Mouse (Mus musculus) neural tube, embryonic 14.5 days (tissue): ENCODE measurements around the gene Adgrg7. TPM values are rescaled to one million over a fixed set of nuclear protein-coding genes. Genes with fewer than 3 reads are reported as not detected.
A peak's percentile ranks its signal among the peaks of the same experiment; 100 is the strongest.

Experiments
- ATAC-seq: fragments of 200-750 bp; cut with Nextera tagmentation; 2 replicates; pipeline ENCODE4 v1.8.0; 2017; ENCODE audit warnings: low read depth, mild to moderate bottlenecking, moderate TSS enrichment, moderate library complexity
- H3K27ac ChIP-seq: fragments of 300-500 bp; sonication (generic); 2 replicates; pipeline ENCODE4 v1.5.1; 2014; ENCODE audit warnings: low read depth, mild to moderate bottlenecking, control low read depth, low read length, moderate library complexity, mixed read lengths
- H3K27me3 ChIP-seq: fragments of 300-500 bp; sonication (generic); 2 replicates; pipeline ENCODE4 v1.6.1; 2014; ENCODE audit warnings: low read length; ENCODE audit not compliant: control insufficient read depth, insufficient read depth
- H3K36me3 ChIP-seq: fragments of 300-500 bp; sonication (generic); 2 replicates; pipeline ENCODE4 v1.6.1; 2014; ENCODE audit warnings: low read length, mixed read lengths; ENCODE audit not compliant: control insufficient read depth, insufficient read depth
- H3K4me1 ChIP-seq: fragments of 300-500 bp; sonication (generic); 2 replicates; pipeline ENCODE4 v1.6.1; 2014; ENCODE audit warnings: low read length; ENCODE audit not compliant: control insufficient read depth, insufficient read depth
- H3K4me2 ChIP-seq: fragments of 300-500 bp; sonication (generic); 2 replicates; pipeline ENCODE4 v1.6.1; 2014; ENCODE audit warnings: mild to moderate bottlenecking, low read depth, low read length, control low read depth
- H3K4me3 ChIP-seq: fragments of 300-500 bp; sonication (generic); 2 replicates; pipeline ENCODE4 v1.5.1; 2014; ENCODE audit warnings: low read depth, low read length, control low read depth, mixed read lengths
- H3K9ac ChIP-seq: fragments of 300-500 bp; sonication (generic); replicated peaks from 2 replicates; pipeline ENCODE4 v1.6.1; 2014; ENCODE audit warnings: low read depth, mild to moderate bottlenecking, control low read depth, low read length, mixed read lengths
- H3K9me3 ChIP-seq: fragments of 300-500 bp; sonication (generic); 2 replicates; pipeline ENCODE4 v1.6.1; 2016; ENCODE audit warnings: low read length; ENCODE audit not compliant: control insufficient read depth
- WGBS: fragments of 180-500 bp; shearing (Covaris S2); extraction: QIAGEN DNeasy Blood & Tissue Kit; methylation state at CpG from one replicate; pipeline ENCODE4 v1.1.7; 2014; 5-methylcytosine and 5-hydroxymethylcytosine counted together
- polyA plus RNA-seq: library from polyadenylated mRNA; unstranded; fragments of >200 nt; fragmentation: Nextera tagmentation; extraction: Ambion mirVana; gene quantifications from 2 replicates; pipeline ENCODE4 v1.2.1, GENCODE M21; 2014

The Adgrg7 gene
- polyA plus RNA-seq, 1 experiment from 2014 or later, result not detected

DNA sequence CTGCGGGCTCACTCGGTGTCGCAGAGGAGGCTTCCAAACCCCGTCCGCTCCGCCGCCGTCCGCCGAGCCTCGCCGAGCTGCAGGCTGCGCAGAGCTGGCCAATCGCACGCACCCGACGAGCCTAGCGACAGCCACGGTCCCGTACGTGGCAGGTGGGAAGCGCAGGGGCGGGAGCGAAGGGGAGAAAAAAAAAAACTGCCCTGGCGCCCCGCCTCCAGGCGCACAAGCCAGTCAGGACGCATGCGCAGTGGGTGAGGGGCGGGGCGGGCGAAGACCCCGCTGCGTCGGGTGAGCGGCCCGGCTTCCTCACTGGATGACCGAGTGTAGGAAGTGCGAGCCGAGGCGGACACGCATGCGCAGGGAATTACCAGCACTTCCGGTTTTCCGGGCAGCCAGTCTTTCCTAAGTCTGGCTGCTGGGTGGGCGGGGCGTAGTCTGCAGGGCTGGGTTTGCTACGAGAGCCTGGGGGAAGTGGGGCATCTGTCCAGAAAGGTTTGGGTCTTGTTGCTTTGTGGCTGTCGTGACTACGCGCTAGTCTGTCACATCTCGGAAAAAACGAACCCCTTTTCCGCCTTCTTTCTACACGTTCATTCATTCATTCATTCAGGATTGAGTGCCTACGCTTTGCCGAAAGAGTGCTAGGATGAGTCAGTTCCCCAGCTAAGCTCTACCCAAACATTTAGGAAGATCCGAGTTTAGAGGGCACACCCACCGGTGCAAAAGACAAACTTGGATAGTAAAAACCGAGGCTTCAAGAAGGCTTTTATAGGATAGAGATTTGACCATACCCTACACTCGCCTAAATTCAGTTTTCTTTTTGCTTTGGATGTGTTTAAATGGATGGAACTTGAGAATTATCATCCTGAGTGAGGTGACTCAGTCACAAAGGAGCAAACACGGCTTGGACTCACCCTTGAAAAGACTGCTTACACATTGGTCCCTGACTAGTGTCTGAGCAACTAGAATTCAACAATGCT, 78.1 kb downstream of the Adgrg7 start, which contains the start of gene Tfg:
TSS of gene Tfg (minus strand) at position 227 of the 977 bp plus-strand sequence.
- under 1% methylated on average over 62 of the region's 62 CpGs for WGBS
- Histone ChIP-seq H3K27ac (peak within 1 kb of the TSS; percentile 95), H3K4me1 (peaks cover 11% of the 10 kb centered on the region), H3K4me2 (peak within 1 kb of the TSS; percentile 76), H3K9ac (peak within 1 kb of the TSS; percentile 82), H3K4me3 (peak within 1 kb of the TSS; percentile 71), H3K27me3 (no peaks in the 10 kb centered on the region), H3K36me3 (no peaks in the 10 kb centered on the region), H3K9me3 (no peaks in the 10 kb centered on the region)
- peak; percentile 99 for ATAC-seq

DNA sequence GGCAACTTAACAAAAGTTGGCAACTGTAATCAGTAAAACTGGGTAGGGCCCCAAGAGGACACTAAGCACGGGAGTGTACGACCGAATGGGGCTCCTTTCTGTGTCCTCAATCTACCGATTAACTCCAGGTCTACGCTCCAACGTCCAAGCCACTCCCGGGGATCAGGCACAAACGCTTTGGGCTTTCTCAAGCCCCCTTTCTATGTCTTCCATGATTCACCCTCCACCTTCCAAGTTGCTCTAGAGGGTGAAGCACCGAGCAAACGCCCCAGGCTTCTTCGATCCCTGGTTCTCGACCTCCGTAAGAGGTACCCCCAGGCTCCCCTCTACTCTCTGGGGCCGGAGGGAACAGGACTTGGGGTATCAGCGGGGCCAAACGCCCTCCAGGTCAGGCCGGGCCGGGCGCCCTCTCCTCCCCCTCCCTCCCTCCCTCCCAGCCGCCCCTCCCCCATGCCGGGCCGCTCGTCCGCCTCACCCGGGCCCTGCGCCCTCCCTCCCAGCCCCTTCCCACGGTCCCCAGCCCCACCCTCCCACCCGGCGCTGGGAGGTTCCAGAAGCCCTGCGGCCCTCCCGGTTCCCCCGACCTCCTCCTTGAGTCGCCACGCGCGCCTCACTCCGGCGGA, 79.0 kb downstream of the Adgrg7 start:
- under 1% methylated on average over 22 of the region's 38 CpGs for WGBS
- Histone ChIP-seq H3K27ac (peak overlapping the region; percentile 95), H3K4me2 (peak overlapping the region; percentile 76), H3K36me3 (peaks cover 4% of the 10 kb centered on the region; the same call in 1 of the 2 replicates), H3K4me3 (peak overlapping the region; percentile 71), H3K4me1 (peaks cover 11% of the 10 kb centered on the region), H3K9ac (peak overlapping the region; percentile 82), H3K9me3 (no peaks in the 10 kb centered on the region), H3K27me3 (no peaks in the 10 kb centered on the region)
- peak; percentile 78 for ATAC-seq

DNA sequence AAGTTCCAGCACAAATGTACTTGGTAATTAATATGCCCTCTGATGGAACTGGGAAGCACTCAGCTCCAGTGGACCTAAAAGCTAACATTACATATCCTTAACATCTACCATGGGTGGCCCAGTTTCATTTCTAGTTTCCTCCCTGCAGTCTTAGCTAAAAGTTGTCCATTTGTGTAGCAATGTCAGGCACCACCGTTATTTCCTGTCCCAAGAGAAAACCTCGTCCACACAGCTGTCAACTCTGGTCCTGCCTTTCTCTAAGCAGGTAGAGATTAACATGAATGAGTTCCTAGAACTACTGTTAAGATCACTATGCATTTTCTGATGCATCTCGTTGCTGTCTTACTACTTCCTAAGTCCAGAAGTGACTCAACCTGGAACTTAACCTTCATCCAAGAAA, 80.0 kb downstream of the Adgrg7 start:
- H3K9ac ChIP-seq, result no peak overlapping the region
- peaks cover 11% of the 10 kb centered on the region for H3K4me1 ChIP-seq
- 85% methylated on average over 3 of the region's 3 CpGs for WGBS
- H3K36me3 ChIP-seq, result peaks cover 8% of the 10 kb centered on the region
- no peaks in the 10 kb centered on the region for H3K9me3 ChIP-seq
- H3K27me3 ChIP-seq, result no peaks in the 10 kb centered on the region
- H3K4me2 ChIP-seq, result peak overlapping the region; percentile 76
- H3K4me3 ChIP-seq, result no peak overlapping the region
- no peak overlapping the region for H3K27ac ChIP-seq
- no peak for ATAC-seq

DNA sequence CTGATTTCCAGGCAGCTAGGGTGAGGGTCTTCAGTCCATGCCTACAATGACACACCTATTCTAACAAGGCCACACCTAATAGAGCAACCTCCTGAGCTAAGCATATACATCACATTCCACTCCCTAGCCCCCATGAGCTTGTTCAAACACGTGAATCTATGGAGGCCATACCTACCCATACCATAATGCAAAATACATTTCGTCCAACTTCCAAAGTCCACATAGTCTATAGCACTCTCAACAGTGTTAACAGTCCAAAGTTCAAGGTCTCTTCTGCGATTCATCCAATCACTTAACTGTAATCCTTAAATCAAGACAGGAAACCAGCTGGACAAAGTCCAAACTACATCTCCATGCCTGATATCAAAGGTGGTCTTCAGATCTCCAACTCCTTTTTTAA, 85.6 kb downstream of the Adgrg7 start:
- Histone ChIP-seq H3K4me2 (no peak overlapping the region), H3K9ac (no peak overlapping the region), H3K4me3 (no peak overlapping the region), H3K9me3 (no peaks in the 10 kb centered on the region), H3K27ac (no peak overlapping the region), H3K36me3 (peaks cover 25% of the 10 kb centered on the region), H3K4me1 (no peaks in the 10 kb centered on the region), H3K27me3 (no peaks in the 10 kb centered on the region)
- ATAC-seq, result no peak
- 92% methylated on average over 3 of the region's 3 CpGs for WGBS

DNA sequence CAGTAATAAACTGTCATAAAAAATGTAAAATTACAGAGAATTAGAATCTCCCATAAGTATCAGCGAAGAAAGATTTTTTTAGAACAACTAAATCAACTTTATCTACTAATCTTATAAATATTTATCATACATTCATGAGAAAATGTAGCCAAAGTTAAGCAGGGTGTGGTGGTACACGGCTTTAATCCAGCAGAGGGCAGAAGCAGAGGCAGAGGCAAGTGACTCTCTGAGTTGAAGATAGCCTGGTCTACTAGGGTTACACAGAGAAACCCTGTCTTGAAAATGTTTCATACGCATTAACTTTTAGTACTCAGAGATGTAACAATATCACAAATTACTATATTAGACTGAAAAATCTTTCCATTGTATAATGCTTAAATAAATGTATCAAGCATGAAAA, 89.9 kb downstream of the Adgrg7 start:
- Histone ChIP-seq H3K27me3 (no peaks in the 10 kb centered on the region), H3K27ac (no peak overlapping the region), H3K4me3 (no peak overlapping the region), H3K9me3 (no peaks in the 10 kb centered on the region), H3K4me2 (no peak overlapping the region), H3K9ac (no peak overlapping the region), H3K36me3 (peaks cover 27% of the 10 kb centered on the region), H3K4me1 (no peaks in the 10 kb centered on the region)
- 91% methylated on average over 3 of the region's 3 CpGs for WGBS
- ATAC-seq, result no peak

DNA sequence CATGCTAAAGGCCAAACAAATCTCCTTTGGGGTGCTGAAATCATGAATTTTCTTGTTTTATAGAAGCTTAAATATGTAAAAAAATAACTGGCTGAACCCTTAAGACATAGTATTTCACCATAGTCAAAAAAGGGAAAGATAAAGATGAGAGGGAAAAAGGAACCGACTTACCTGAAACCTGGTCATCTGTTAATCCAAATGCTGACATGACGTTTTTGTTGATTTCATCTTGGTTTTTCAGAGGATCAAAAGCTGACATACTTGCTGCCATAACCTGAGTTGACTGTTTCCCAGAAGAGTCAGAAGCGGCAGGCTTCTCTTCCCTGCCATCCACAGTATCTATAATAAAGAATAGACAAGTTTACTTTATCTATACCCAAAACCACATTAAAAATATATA, 94.8 kb downstream of the Adgrg7 start:
- no peak overlapping the region for H3K4me2 ChIP-seq
- H3K9ac ChIP-seq, result no peak overlapping the region
- 95% methylated on average over 3 of the region's 3 CpGs for WGBS
- no peaks in the 10 kb centered on the region for H3K9me3 ChIP-seq
- no peak overlapping the region for H3K4me3 ChIP-seq
- no peaks in the 10 kb centered on the region for H3K27me3 ChIP-seq
- no peak overlapping the region for H3K27ac ChIP-seq
- ATAC-seq, result no peak
- no peaks in the 10 kb centered on the region for H3K4me1 ChIP-seq
- H3K36me3 ChIP-seq, result peaks cover 23% of the 10 kb centered on the region

DNA sequence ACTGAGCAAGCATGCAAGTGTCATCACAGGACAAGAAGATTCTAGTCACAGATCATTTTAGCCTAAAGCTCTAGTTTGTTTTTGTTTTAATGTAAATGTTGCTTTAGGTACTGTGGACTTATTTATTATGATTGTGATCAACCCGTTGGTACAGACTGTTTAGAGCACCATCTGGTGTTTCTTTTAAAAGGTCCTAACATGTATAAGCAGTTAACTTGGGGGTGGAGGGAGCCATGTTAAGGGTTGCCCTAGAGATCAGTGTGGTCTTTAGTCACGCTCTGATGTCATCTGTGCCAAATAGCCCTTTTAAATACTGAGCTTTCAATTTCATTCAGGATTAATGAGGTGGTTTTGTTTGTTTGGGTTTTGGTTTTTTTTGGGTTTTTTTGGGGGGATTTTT, 99.2 kb downstream of the Adgrg7 start:
- Histone ChIP-seq H3K27me3 (no peaks in the 10 kb centered on the region), H3K27ac (no peak overlapping the region), H3K4me2 (no peak overlapping the region), H3K9me3 (no peaks in the 10 kb centered on the region), H3K36me3 (peaks cover 39% of the 10 kb centered on the region), H3K4me1 (no peaks in the 10 kb centered on the region), H3K4me3 (no peak overlapping the region), H3K9ac (no peak overlapping the region)
- 44% methylated on average over 2 of the region's 2 CpGs for WGBS
- ATAC-seq, result no peak

DNA sequence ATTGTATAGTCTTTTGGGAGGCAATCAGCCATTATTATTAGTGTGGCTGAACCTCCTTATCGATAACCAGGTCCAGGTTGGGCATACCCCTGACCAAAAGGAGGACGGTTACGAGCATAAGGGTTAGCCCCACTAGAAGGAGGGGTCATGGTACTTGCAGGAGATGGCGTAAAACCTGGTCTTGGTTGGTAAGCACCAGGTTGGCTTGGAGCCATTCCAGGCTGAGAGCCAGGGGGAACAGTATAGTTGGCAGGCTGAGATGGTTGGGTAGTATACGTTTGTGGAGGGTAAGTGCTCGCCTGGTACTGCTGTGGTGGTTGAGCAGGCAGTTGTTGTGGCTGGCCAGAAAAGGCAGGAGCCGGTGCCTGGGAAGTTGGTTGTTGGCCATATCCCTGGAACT, 104.9 kb downstream of the Adgrg7 start:
- no peak for ATAC-seq
- Histone ChIP-seq H3K4me3 (no peak overlapping the region), H3K27ac (no peak overlapping the region), H3K4me1 (no peaks in the 10 kb centered on the region), H3K36me3 (peaks cover 26% of the 10 kb centered on the region), H3K27me3 (no peaks in the 10 kb centered on the region), H3K9me3 (no peaks in the 10 kb centered on the region), H3K4me2 (no peak overlapping the region), H3K9ac (no peak overlapping the region)
- 91% methylated on average over 7 of the region's 7 CpGs for WGBS

DNA sequence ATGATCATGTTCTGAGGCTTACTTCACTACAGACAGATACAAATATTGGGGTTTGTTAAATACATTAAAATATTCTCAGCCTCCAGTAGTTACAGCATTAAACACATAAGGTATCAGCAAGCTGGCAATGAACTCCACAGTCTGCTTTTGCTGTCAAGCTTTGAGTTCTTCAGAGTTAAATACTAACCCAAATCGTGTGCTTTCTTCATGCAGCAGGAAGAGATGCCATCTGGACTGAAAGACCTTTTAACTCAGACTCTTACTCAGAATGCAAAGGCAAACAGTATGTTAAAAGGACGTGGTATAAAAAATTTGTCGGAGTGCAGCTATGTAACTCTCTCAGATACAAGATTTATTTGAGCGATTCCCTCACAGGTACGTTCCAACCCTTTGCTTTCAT, 108.9 kb downstream of the Adgrg7 start:
- ATAC-seq, result no peak
- Histone ChIP-seq H3K9ac (no peak overlapping the region), H3K4me2 (no peak overlapping the region), H3K9me3 (no peaks in the 10 kb centered on the region), H3K27me3 (no peaks in the 10 kb centered on the region), H3K27ac (no peak overlapping the region), H3K4me1 (no peaks in the 10 kb centered on the region), H3K4me3 (no peak overlapping the region), H3K36me3 (peaks cover 15% of the 10 kb centered on the region)
- WGBS, result 97% methylated on average over 5 of the region's 5 CpGs
